Mouse (Mus musculus) neural tube, embryonic 14.5 days (tissue): ENCODE measurements at regions not wholly inside any gene's neighbourhood (a gene's known extent, or its start where the extent isn't known, plus 50 kb on each side); places are given as distances from the start of the nearest gene placed in this dataset.

ENCODE experiments used
- ATAC-seq: fragments of 200-750 bp; cut with Nextera tagmentation; 2 replicates; pipeline ENCODE4 v1.8.0; 2017; ENCODE audit warnings: low read depth, mild to moderate bottlenecking, moderate TSS enrichment, moderate library complexity
- H3K27ac ChIP-seq: fragments of 300-500 bp; sonication (generic); 2 replicates; pipeline ENCODE4 v1.5.1; 2014; ENCODE audit warnings: low read depth, mild to moderate bottlenecking, control low read depth, low read length, moderate library complexity, mixed read lengths
- H3K27me3 ChIP-seq: fragments of 300-500 bp; sonication (generic); 2 replicates; pipeline ENCODE4 v1.6.1; 2014; ENCODE audit warnings: low read length; ENCODE audit not compliant: control insufficient read depth, insufficient read depth
- H3K36me3 ChIP-seq: fragments of 300-500 bp; sonication (generic); 2 replicates; pipeline ENCODE4 v1.6.1; 2014; ENCODE audit warnings: low read length, mixed read lengths; ENCODE audit not compliant: control insufficient read depth, insufficient read depth
- H3K4me1 ChIP-seq: fragments of 300-500 bp; sonication (generic); 2 replicates; pipeline ENCODE4 v1.6.1; 2014; ENCODE audit warnings: low read length; ENCODE audit not compliant: control insufficient read depth, insufficient read depth
- H3K4me2 ChIP-seq: fragments of 300-500 bp; sonication (generic); 2 replicates; pipeline ENCODE4 v1.6.1; 2014; ENCODE audit warnings: mild to moderate bottlenecking, low read depth, low read length, control low read depth
- H3K4me3 ChIP-seq: fragments of 300-500 bp; sonication (generic); 2 replicates; pipeline ENCODE4 v1.5.1; 2014; ENCODE audit warnings: low read depth, low read length, control low read depth, mixed read lengths
- H3K9ac ChIP-seq: fragments of 300-500 bp; sonication (generic); replicated peaks from 2 replicates; pipeline ENCODE4 v1.6.1; 2014; ENCODE audit warnings: low read depth, mild to moderate bottlenecking, control low read depth, low read length, mixed read lengths
- H3K9me3 ChIP-seq: fragments of 300-500 bp; sonication (generic); 2 replicates; pipeline ENCODE4 v1.6.1; 2016; ENCODE audit warnings: low read length; ENCODE audit not compliant: control insufficient read depth
- WGBS: fragments of 180-500 bp; shearing (Covaris S2); extraction: QIAGEN DNeasy Blood & Tissue Kit; methylation state at CpG from one replicate; pipeline ENCODE4 v1.1.7; 2014; 5-methylcytosine and 5-hydroxymethylcytosine counted together

DNA sequence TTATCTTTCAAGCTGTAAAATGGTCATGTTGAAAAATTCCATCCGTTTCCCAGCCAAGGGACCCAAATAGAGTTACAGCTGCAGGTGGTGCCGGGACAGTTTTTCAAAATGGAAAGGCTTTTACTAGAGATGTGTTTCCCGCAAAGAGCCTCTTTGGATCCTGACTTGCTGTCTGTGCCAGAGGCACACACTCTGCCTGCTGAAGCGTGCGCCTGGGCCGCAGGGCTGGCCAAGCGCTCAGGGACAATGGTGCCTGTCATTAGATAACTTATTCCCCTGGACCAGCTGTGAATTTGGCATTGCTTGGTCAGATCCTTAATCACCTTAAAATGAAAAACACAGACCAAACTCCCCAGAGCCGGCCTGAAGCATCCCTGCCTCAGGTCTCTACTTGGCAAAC is 110.3 kb upstream of the Egflam start:
- H3K4me2 ChIP-seq = no peak overlapping the region
- H3K27me3 ChIP-seq = no peaks in the 10 kb centered on the region
- no peak overlapping the region for H3K4me3 ChIP-seq
- H3K9ac ChIP-seq = no peak overlapping the region
- H3K36me3 ChIP-seq = no peaks in the 10 kb centered on the region
- H3K4me1 ChIP-seq = no peaks in the 10 kb centered on the region
- peak; percentile 89 for ATAC-seq
- no peaks in the 10 kb centered on the region for H3K9me3 ChIP-seq
- H3K27ac ChIP-seq = no peak overlapping the region
- WGBS = 21% methylated on average over 8 of the region's 8 CpGs

GRCm38 (mm10) chr15:7514743-7515273 is 116.6 kb upstream of the Egflam start:
- no peak overlapping the region for H3K27ac ChIP-seq
- no peak overlapping the region for H3K4me2 ChIP-seq
- ATAC-seq = no peak
- WGBS = 89% methylated on average over 13 of the region's 13 CpGs
- no peaks in the 10 kb centered on the region for H3K36me3 ChIP-seq
- H3K4me1 ChIP-seq = no peaks in the 10 kb centered on the region
- no peaks in the 10 kb centered on the region for H3K9me3 ChIP-seq
- H3K27me3 ChIP-seq = no peaks in the 10 kb centered on the region
- H3K4me3 ChIP-seq = no peak overlapping the region
- H3K9ac ChIP-seq = no peak overlapping the region

DNA sequence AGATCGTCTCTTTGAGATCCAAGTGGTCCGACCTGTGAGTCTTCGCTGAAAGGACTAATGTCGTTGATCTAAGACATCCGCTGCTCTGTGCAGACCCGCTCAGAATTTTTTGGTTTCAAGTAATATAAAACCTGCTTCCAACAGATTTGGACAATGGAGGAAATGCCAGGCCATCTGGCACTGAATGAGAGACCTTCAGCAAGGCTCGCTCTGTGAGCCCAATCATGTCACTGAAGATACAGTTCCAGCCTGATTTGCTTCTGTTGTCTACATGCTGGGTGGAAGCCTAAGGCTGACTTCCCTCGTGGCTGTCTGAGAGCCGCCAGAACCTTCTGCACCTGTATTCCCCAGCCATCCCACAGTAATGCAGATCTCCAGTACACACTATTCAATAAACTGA is 123.4 kb upstream of the Egflam start:
- no peak overlapping the region for H3K9ac ChIP-seq
- no peaks in the 10 kb centered on the region for H3K36me3 ChIP-seq
- H3K9me3 ChIP-seq = no peaks in the 10 kb centered on the region
- H3K4me2 ChIP-seq = no peak overlapping the region
- no peaks in the 10 kb centered on the region for H3K4me1 ChIP-seq
- H3K27me3 ChIP-seq = no peaks in the 10 kb centered on the region
- H3K4me3 ChIP-seq = no peak overlapping the region
- ATAC-seq = no peak
- H3K27ac ChIP-seq = no peak overlapping the region
- 77% methylated on average over 9 of the region's 9 CpGs for WGBS

GRCm38 (mm10) chr15:7522902-7523786 is 124.9 kb upstream of the Egflam start:
- Histone ChIP-seq H3K4me1 (no peaks in the 10 kb centered on the region), H3K9me3 (no peaks in the 10 kb centered on the region), H3K4me3 (no peak overlapping the region), H3K27ac (no peak overlapping the region), H3K9ac (no peak overlapping the region), H3K27me3 (no peaks in the 10 kb centered on the region), H3K36me3 (no peaks in the 10 kb centered on the region), H3K4me2 (no peak overlapping the region)
- 82% methylated on average over 14 of the region's 14 CpGs for WGBS
- ATAC-seq = no peak

DNA sequence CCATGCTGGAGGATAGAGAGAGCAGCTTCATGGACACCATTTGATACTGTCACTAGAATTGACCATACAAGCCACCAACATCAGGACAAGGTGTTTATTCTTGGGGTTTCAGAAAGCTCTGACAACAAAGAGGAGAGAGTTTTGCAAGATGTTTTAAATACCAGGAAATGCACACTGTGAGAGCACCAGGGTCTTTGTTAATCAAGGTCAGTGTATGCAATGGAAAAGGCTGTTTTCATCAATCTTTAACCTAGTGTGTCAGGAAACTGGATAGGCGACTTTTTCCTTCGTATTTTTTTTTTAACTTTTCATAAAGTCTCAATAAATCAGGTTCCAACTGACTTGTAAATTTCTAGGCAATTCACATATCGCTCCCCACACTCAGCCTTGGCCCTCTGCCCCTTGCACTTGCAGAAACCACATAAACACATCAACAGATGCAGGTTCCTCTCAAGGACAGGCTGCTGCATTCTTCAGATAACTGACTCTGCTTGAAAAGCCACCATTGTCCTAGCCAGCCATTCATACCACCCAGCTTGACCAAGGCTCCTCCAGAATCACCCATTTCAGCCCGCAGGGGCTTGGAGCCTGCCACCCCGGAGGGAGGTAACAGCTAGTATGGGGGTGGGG is 132.9 kb upstream of the Egflam start:
- H3K4me1 ChIP-seq = no peaks in the 10 kb centered on the region
- no peak overlapping the region for H3K4me3 ChIP-seq
- H3K4me2 ChIP-seq = no peak overlapping the region
- ATAC-seq = no peak
- 5% methylated on average over 5 of the region's 5 CpGs for WGBS
- H3K36me3 ChIP-seq = no peaks in the 10 kb centered on the region
- H3K27me3 ChIP-seq = no peaks in the 10 kb centered on the region
- H3K9ac ChIP-seq = no peak overlapping the region
- no peak overlapping the region for H3K27ac ChIP-seq
- H3K9me3 ChIP-seq = no peaks in the 10 kb centered on the region

DNA sequence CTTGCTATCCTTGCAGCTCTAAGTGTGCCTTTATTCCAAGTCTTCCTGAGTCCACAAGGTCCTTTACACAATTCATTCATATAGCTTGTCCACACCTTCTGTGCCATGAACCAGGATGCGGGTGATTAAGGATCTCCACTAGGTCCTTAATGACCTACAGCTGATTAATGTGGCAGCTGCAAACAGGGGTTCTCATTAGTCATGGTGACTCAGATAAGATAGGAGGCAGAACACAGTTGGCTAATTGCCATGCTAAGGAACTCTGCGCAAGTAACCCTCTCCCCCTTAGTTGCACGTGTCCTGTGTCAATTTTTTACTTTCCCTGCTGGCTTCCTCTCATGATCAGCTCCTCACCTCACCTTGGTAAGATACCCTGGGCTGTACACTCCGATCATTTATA is 139.7 kb upstream of the Egflam start:
- H3K27ac ChIP-seq = no peak overlapping the region
- no peak overlapping the region for H3K4me3 ChIP-seq
- H3K4me2 ChIP-seq = no peak overlapping the region
- no peak for ATAC-seq
- WGBS = 73% methylated on average over 4 of the region's 4 CpGs
- H3K4me1 ChIP-seq = no peaks in the 10 kb centered on the region
- H3K9ac ChIP-seq = no peak overlapping the region
- H3K36me3 ChIP-seq = no peaks in the 10 kb centered on the region
- no peaks in the 10 kb centered on the region for H3K9me3 ChIP-seq
- no peaks in the 10 kb centered on the region for H3K27me3 ChIP-seq

- Histone ChIP-seq H3K27me3 (no peaks in the 10 kb centered on the region), H3K9me3 (no peaks in the 10 kb centered on the region), H3K4me2 (no peak overlapping the region), H3K36me3 (no peaks in the 10 kb centered on the region), H3K4me1 (no peaks in the 10 kb centered on the region), H3K4me3 (no peak overlapping the region), H3K27ac (no peak overlapping the region), H3K9ac (no peak overlapping the region)
- ATAC-seq = no peak
- 70% methylated on average over 2 of the region's 2 CpGs for WGBS
These were observed 155.1 kb upstream of the Egflam start for GRCm38 (mm10) chr15:7553190-7553895.

DNA sequence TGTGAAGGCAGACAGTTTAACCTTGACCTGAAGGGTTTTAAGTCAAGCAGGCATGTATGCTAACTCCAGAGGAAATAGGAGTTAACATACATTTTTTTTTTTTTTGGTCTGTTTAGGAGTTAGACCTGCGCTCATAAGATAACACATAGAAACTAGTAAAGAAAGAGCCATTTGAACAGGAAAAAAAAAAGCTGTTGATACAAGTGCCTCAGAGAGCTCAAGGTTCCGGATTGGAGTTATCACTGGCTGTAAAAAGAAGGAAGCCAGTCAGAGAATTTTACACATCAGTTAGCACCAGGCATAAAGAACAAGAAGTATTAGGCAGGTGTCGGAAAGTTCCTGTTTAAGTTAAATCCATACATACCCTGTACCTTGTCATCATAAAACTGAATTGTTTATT is 156.2 kb upstream of the Egflam start:
- Histone ChIP-seq H3K27ac (no peak overlapping the region), H3K4me3 (no peak overlapping the region), H3K9me3 (no peaks in the 10 kb centered on the region), H3K4me2 (no peak overlapping the region), H3K27me3 (no peaks in the 10 kb centered on the region), H3K4me1 (no peaks in the 10 kb centered on the region), H3K36me3 (no peaks in the 10 kb centered on the region), H3K9ac (no peak overlapping the region)
- ATAC-seq = no peak
- 87% methylated on average over 3 of the region's 3 CpGs for WGBS

GRCm38 (mm10) chr15:7563279-7563678 is 165.1 kb upstream of the Egflam start:
- Histone ChIP-seq H3K9ac (no peak overlapping the region), H3K4me2 (no peak overlapping the region), H3K4me3 (no peak overlapping the region), H3K4me1 (no peaks in the 10 kb centered on the region), H3K36me3 (no peaks in the 10 kb centered on the region), H3K9me3 (no peaks in the 10 kb centered on the region), H3K27me3 (no peaks in the 10 kb centered on the region), H3K27ac (no peak overlapping the region)
- 90% methylated on average over 4 of the region's 4 CpGs for WGBS
- no peak for ATAC-seq
